Mouse (Mus musculus) gastrocnemius, postnatal 14 days (tissue): ENCODE measurements at regions not wholly inside any gene's neighbourhood (a gene's known extent, or its start where the extent isn't known, plus 50 kb on each side); places are given as distances from the start of the nearest gene placed in this dataset.

ENCODE experiments used
- DNase-seq: peaks from one replicate; pipeline ENCODE4 v3.0.0; 2021; ENCODE audit warnings: mixed read lengths
- intact Hi-C: fragments of 180-260 bp; cut with DNase I; formaldehyde crosslinking; loops from one replicate; pipeline ENCODE4 v1.15.1; 2025; ENCODE audit warnings: low total_unique reads

DNA sequence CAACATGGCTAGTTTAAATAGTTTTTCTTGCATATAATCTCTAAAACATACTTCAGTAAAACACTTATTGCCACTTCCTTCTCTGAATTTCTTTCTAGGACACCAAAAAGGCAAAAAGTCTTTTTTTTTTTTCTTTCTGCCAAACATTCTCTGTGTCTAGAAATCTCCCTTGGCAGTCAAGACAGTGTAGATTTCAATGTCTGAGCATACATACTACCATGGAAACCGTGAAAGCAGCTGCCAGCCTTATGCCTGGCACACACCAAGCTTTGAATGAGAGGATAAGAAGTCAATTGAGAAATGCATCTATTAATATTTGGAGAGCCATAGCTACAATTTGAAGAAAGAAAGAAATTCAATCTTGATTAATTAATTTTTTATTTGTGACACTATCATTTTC lies 95.1 kb upstream of the Col3a1 start:
- DNase-seq = no peak
- intact Hi-C loops = no loop called here
